Mouse (Mus musculus): ENCODE measurements around the gene Gm11549. TPM values are rescaled to one million over a fixed set of nuclear protein-coding genes. Genes with fewer than 3 reads are reported as not detected.

Gm11549 gene
- total RNA-seq, 2 experiments from 2014 or later: 2.1 to 2.5 TPM

- DNase-seq: no peak
Measured at GRCm38 (mm10) chr3:36511491-36511890, 10.1 kb downstream of the Gm11549 start.

DNA sequence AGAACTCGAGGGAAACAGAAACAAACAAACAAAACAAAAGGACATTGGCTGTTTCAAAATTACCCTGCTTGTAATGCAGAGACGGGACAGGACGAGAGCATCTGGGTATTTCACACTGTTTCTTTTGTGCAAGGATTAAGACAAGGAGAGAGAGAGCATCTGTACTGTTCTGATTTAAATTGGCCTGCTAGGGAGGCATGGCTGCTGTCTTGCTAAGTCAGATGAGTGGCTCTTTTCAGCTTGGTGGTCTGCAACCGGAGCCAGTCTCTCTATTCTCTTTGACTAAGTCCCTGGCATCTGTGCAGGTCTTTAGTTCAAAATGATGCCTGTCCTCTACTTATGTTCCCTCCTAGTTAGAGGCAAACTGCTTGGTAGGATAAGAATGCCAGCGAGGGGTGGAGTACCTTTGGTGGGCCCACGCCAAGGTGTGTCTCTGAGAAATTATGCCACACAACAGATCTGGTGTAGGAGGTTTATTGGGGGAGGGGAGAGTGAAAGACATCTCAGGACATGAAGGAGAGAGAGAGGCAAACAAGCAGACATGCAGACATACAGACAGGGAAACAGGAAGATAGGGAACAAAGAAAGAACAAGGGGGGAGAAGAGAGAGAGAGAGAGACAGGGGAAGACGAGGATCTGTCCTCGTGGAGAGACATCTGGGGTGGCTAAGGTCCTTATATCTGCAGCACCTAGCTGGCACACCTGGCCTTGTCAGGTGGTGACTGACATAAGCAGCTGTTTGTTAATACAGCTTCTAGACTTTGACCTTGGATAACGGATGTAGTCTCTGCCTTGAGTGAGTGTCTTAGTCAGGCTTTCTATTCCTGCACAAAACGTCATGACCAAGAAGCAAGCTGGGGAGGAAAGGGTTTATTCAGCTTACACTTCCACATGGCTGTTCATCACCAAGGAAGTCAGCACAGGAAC is 15.5 kb downstream of the Gm11549 start:
- no peak for DNase-seq

GRCm38 (mm10) chr3:36505306-36505705 is 16.3 kb downstream of the Gm11549 start:
- no peak for DNase-seq

- no peak for DNase-seq
Measured at GRCm38 (mm10) chr3:36501546-36501945, 20.1 kb downstream of the Gm11549 start.

- DNase-seq: no peak
Measured at GRCm38 (mm10) chr3:36500976-36501375, 20.6 kb downstream of the Gm11549 start.

DNA sequence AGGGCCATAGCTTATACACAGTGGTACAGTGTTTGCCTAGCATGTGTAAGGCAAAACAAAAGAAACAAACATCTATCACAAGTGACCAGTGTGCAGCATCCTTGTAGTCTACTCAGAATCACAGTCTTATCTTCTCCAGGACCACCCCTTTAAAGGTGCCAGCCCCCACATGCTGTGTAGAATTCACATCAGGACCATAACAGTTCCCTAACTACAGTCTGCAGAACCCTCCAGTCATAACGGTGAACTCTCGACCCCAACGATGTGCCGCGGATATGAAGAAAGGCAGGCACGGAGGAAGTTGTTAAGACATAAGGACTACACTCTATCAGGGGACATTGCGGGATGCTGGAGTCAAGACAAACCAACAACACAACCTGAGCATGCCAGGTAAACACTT is 22.2 kb downstream of the Gm11549 start:
- no peak for DNase-seq

DNA sequence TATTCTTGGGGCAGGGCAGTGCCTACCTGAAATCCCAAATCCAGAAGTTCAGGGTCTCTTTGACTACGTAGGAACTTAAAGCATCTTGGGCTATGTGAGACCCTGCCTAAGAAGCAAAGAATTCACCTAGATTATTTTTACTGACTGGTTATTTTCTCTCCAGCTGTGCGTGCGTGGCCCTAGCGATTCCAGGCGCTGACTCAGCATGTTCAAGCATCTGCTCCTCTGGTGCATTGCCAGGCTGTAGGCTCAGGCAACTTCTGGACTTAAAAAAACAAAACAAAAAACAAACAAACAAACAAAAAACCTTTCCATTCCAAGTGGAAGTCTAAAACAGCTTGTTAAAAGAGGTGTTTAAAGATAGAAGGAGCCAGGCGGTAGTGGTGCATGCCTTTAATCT is 23.4 kb downstream of the Gm11549 start:
- DNase-seq: no peak

DNA sequence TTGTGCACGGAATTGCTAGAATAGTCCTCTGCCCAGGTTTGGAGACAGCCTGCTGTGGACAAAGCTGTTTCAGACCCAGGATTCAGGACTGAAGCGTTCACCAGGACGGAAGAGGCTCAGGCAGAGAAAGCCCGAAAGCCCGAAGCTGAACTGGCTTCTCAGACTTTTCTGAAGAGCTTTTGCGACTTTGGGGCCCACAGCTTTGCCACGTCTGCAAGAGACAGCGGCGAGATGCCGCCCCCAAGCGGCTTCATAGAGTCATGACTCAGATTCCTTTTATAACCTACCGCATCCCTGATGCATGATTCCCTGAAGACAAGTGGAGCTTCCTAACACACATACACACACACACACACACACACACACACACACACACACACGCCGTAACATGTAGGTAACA is 24.9 kb downstream of the Gm11549 start:
- DNase-seq: peak; percentile 54 to 68

DNA sequence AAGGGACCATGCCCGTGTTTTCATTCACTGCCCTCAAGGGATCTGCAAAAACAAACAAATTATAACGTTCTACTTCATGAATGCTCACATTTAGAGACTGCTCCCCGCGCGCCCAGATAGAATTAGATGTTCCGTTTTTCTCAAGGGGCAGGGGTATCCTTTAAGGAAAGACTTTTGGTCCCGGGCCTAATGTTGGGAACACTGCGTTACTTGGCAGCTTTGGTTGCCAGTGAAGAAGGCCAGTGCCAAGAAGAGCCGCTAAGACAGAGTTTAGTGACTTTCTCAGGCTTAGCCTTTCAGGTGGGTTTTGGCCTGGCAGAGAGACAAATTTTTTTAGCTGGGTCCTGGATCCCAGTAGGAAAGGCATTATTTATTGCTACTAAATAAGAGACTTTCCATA is 25.3 kb downstream of the Gm11549 start:
- DNase-seq: no peak

DNA sequence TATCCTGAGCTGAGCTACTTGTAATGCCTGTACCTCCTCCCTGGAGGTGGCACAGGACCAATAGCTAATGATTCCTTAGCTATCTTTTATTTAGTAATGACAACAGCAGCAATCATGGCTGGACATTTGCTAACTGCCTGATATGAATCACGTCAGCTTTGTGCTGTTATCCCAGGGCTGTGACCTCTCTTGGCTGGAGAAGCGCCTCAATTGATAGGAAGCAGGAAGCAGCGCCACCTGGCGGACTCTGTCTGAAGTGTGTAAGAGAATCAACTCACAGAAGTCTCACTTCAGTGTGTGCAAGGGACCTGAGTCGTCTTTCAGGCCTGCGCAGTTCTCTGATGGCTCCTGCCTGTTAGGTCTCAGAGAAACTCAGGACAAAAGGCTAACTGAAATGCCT is 26.2 kb downstream of the Gm11549 start:
- peak; percentile 80 to 81 for DNase-seq

GRCm38 (mm10) chr3:36494613-36495012 is 27.0 kb downstream of the Gm11549 start:
- no peak for DNase-seq

- no peak for DNase-seq
Measured at GRCm38 (mm10) chr3:36493641-36494283, 27.9 kb downstream of the Gm11549 start.

GRCm38 (mm10) chr3:36492716-36493391 is 28.8 kb downstream of the Gm11549 start:
- no peak for DNase-seq

- DNase-seq: no peak
Measured at GRCm38 (mm10) chr3:36491535-36491934, 30.1 kb downstream of the Gm11549 start.

DNA sequence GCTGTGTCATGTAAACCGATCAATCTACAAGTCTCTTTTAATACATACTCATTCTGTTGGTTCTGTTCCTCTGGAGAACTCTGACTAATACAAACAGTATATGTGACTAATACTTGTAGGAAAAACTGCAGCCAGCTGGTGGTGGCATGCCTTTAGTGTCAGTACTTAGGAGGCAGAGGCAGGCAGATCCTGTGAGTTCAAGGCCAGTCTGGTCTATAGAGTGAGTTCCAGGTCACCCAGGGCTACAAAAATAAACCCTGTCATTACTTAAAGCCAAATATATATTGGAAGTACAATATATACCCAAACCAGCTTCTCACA is 32.1 kb downstream of the Gm11549 start:
- no peak for DNase-seq

- DNase-seq: no peak
Measured at GRCm38 (mm10) chr3:36488899-36489589, 32.6 kb downstream of the Gm11549 start.

- DNase-seq: no peak
Measured at GRCm38 (mm10) chr3:36488367-36488766, 33.2 kb downstream of the Gm11549 start.

GRCm38 (mm10) chr3:36486881-36487280 is 34.7 kb downstream of the Gm11549 start:
- DNase-seq: no peak

GRCm38 (mm10) chr3:36486176-36486575 is 35.4 kb downstream of the Gm11549 start:
- no peak for DNase-seq

DNA sequence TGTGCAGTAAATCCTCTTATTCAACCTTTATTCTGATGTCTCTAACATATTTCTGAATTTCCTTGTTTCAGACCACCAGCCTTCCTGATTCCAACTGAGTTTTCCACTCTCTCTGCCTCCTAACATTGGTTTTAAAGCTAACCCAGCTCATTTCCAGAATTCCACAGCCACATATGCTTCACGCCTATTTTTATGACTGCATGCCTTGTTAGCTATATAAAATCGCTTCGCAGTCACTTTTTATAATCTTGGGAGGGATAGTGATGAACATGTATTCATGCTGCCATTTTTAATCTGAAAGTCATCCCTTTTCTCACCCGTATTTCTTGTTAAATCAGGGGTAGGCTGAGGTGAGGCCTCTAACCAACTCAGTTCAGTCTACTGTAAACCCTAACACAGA is 37.3 kb downstream of the Gm11549 start:
- no peak for DNase-seq

DNA sequence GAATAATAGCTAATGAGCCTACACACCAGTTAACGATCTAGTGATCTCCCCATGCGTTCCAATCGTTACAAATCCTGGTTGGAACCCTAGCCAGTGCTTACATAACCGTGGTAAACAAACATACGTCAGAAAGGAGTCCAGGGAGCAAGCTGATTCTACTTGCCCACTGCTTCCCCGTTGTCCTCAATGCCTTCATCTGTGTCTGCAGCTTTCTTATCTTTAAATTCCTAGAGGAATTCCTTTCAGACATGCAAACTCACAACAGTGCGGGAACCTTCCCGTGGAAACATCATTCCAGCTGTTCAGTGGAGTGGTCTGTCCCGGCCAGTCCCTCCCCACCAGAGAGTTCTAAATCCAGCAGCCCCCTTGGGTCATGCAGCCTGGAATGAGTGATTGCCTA is 38.7 kb downstream of the Gm11549 start:
- DNase-seq: no peak

DNA sequence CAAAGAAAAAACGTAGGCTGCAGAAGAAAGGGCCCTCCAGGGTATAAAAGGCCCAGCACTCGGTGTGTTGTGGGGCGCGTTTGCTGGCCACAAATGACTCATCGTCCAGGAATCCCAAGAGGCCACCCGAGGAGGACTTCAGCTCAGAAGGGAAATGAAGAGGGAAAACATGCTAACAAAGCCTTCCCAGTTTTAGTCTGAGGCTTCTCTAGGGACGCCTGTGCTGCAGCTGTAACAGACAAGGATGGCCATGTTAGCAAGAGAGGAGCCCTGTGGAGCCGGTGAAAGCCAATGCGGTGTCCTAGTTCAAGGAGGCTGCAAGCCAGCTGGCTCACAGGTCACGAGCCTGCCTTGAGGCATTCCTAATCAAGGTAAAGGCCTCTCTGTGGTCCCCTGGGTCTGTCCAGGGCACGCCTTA is 39.8 kb downstream of the Gm11549 start:
- DNase-seq: peak in 1 of 2 experiments; percentile 12

- no peak for DNase-seq
Measured at GRCm38 (mm10) chr3:36480486-36480885, 41.1 kb downstream of the Gm11549 start.
